9 mouse cellular contexts compared by ENCODE assay signal in the genomic region with DNA sequence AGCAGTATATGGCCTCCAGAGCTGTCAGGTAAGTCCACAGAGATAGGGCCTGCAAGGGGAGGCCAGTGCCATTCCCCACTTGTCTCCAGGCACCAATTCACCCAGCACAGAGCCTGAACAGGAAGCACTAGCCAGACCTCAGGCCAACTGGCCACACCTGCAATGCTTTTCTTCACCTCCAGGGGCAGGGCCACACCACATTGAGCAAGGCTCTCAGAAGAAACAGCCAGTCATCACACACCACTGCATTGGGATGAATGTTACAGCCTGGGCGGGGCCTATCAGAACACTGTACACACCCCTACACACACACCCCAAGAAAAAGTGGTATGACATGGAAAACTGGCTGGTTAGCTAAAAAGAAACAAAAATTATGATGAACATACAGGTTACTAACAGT. TPM values are rescaled to one million over a fixed set of nuclear protein-coding genes. Genes with fewer than 3 reads are reported as not detected.
DNase-seq lines count a peak whose midpoint lies in the region; ATAC-seq lines count a peak whose summit lies in the region.
"Had no signal": no experiment of that assay in that cellular context is flagged by ENCODE, and none has a peak within 500 bp of the region (broad histone marks: within the 10 kb centered on the region; RNA-seq: fewer than 3 reads in every experiment).

No protein-coding gene starts in this region.

- 90% methylated on average over 1 of the region's 1 CpGs for WGBS in neural tube, embryonic 15.5 days
- 47% methylated on average over 1 of the region's 1 CpGs for WGBS in liver, embryonic 15.5 days (ENCODE audit: insufficient replicate concordance)
- WGBS in stomach, embryonic 15.5 days, result 96% methylated on average over 1 of the region's 1 CpGs

- H3K4me2 ChIP-seq in neural tube, embryonic 15.5 days, result no peak overlapping the region
- no peak overlapping the region for H3K4me2 ChIP-seq in liver, embryonic 15.5 days
- H3K4me2 ChIP-seq in stomach, embryonic 15.5 days, result no peak overlapping the region

- H3K4me3 ChIP-seq in neural tube, embryonic 15.5 days (replicated peaks), result no peak overlapping the region
- H3K4me3 ChIP-seq in liver, embryonic 15.5 days (replicated peaks), result no peak overlapping the region
- H3K4me3 ChIP-seq in stomach, embryonic 15.5 days (replicated peaks), result no peak overlapping the region

- peak; percentile 56 to 63 for DNase-seq in cerebellum, postnatal 14 days
- DNase-seq in cerebellum, adult 9-11 months, result no peak
- DNase-seq in neural tube, embryonic 10.5 days (ENCODE audit: extremely low spot score, low spot score), result peak; percentile 36
- peak; percentile 53 for DNase-seq in embryo, embryonic 9.5 days (ENCODE audit: extremely low spot score)
- no peak for DNase-seq in layer of hippocampus, postnatal 25 days (ENCODE audit: extremely low spot score in 1 of 2, low spot score in 1 of 2)

- H3K9me3 ChIP-seq in neural tube, embryonic 15.5 days (replicated peaks), result no peaks in the 10 kb centered on the region
- no peaks in the 10 kb centered on the region for H3K9me3 ChIP-seq in liver, embryonic 15.5 days (replicated peaks)
- H3K9me3 ChIP-seq in stomach, embryonic 15.5 days, result no peaks in the 10 kb centered on the region

- no peak for ATAC-seq in neural tube, embryonic 15.5 days (ENCODE audit: low FRiP score)
- peak; percentile 12 for ATAC-seq in liver, embryonic 15.5 days (ENCODE audit: insufficient read depth)
- ATAC-seq in stomach, embryonic 15.5 days (ENCODE audit: insufficient read depth, low FRiP score, low read depth), result peak; percentile 35; the same call in 1 of the 2 replicates

- no peaks in the 10 kb centered on the region for H3K4me1 ChIP-seq in neural tube, embryonic 15.5 days
- no peaks in the 10 kb centered on the region for H3K4me1 ChIP-seq in liver, embryonic 15.5 days (replicated peaks)
- H3K4me1 ChIP-seq in stomach, embryonic 15.5 days, result no peaks in the 10 kb centered on the region

- no peaks in the 10 kb centered on the region for H3K27me3 ChIP-seq in neural tube, embryonic 15.5 days (replicated peaks)
- H3K27me3 ChIP-seq in liver, embryonic 15.5 days, result no peaks in the 10 kb centered on the region
- no peaks in the 10 kb centered on the region for H3K27me3 ChIP-seq in stomach, embryonic 15.5 days (replicated peaks)

- no peak overlapping the region for H3K27ac ChIP-seq in neural tube, embryonic 15.5 days (replicated peaks)
- no peak overlapping the region for H3K27ac ChIP-seq in liver, embryonic 15.5 days (replicated peaks)
- no peak overlapping the region for H3K27ac ChIP-seq in stomach, embryonic 15.5 days
- H3K27ac ChIP-seq: macrophage had no signal

- H3K36me3 ChIP-seq in neural tube, embryonic 15.5 days, result peaks cover 13% of the 10 kb centered on the region; the same call in 1 of the 2 replicates
- no peaks in the 10 kb centered on the region for H3K36me3 ChIP-seq in liver, embryonic 15.5 days (replicated peaks)
- no peaks in the 10 kb centered on the region for H3K36me3 ChIP-seq in stomach, embryonic 15.5 days

- H3K9ac ChIP-seq in neural tube, embryonic 15.5 days (replicated peaks), result no peak overlapping the region
- no peak overlapping the region for H3K9ac ChIP-seq in liver, embryonic 15.5 days
- H3K9ac ChIP-seq in stomach, embryonic 15.5 days, result no peak overlapping the region

RNA-seq across cellular contexts. Expression of gene Ralgps1, which starts 42.3 kb away (rescaled TPM):
- polyA plus RNA-seq in neural tube, embryonic 15.5 days (2015; fragmentation: Nextera tagmentation; extraction: Ambion mirVana), result 31.6 and 34.9 TPM in 2 replicates
- 0.90 TPM in 2 replicates for polyA plus RNA-seq in liver, embryonic 15.5 days (2015; fragmentation: Nextera tagmentation; extraction: Ambion mirVana)
- 6.2 and 8.9 TPM in 2 replicates for polyA plus RNA-seq in stomach, embryonic 15.5 days (2015; fragmentation: Nextera tagmentation; extraction: Ambion mirVana)
- 10 to 100 TPM; 53.9 to 63.2 TPM for total RNA-seq in layer of hippocampus, postnatal 25 days (2021)

Comparison
In these comparisons a context has a peak if more than half of its experiments do, and no peak if none do; other contexts are left out.
1. DNase-seq: peak in cerebellum, postnatal 14 days (2 of 2), neural tube, embryonic 10.5 days (single experiment) and embryo, embryonic 9.5 days (single experiment); none in cerebellum, adult 9-11 months (single experiment) and layer of hippocampus, postnatal 25 days (0 of 2).